Mouse (Mus musculus): ENCODE results near the gene Olfr273.
"Not testable (repeated sequence)": the region's sequence is repeated elsewhere in the genome, so short reads cannot be mapped to it uniquely, and the experiment has no call there.

Gene Olfr273

DNA sequence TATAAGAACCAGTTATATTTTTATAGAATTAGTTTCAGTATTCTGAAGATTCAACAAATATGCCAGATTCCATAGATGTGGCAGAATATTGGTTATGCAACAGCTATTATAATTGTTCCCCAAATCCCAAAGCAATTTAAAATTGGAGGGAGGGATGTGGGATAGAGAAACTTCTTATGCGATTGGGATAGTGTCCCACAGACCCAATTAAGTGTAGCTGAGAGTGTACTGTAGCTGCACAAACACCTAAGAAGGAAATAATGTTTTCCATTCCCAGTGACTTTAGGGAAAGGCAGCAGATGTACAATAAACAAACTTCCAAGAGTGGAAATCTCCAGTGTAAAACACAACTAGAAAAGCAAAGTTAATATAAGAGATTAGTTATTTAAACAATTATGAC lies at the start of gene Olfr273:
TSS of gene Olfr273 (minus strand) at position 101 of the 400 bp plus-strand sequence.
- no peak for DNase-seq (ENCODE audit: low read depth)

- DNase-seq (ENCODE audit: low read depth), result no peak
Measured at GRCm38 (mm10) chr4:52864156-52864555, 5.1 kb upstream of the Olfr273 start.

DNA sequence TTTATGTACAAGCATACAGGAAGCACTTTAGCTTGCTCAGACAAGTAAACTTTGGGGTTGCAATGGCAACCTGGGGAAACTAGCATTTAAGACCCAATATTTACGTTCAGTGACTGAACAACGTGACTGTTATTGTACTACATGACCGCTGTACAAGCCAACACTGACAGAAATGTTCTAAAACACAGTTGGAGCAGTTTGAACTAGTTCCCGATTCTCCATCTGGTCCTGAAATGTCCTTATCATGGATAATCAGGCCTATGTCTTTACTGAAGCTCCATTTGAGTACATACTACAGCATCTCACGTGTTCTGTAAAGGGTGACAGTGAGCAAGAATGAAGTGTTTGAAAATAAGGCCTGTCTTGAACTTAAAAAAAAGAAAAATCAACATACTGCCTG lies 9.4 kb downstream of the Olfr273 start:
- DNase-seq (ENCODE audit: low read depth), result no peak

DNA sequence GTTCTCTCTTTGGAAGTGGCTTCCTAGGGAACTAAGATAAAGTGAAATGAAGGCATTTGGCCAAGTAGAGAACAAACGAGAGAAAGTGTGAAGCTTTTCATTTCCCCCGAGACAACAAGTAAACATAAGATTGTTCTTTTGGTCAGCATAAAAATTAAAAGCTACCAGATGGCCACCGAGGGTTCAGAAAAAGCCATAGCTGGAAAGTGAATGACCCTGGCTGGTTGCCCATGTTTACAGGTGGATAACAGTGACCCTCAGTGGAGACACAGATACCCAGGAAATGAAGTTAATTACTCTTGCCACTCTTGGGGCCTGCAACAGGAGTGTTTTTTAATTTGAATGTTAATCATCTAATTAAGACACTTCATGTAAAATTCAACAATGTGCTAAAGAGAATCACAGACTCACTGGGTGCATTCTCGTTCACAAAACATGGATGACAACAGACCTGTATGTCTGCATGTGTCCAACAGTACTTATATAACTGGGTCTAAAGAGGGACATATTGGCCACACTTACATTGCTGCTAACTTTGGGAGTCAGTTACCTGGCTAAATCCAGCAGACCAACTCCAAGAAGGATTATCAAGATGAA lies 9.9 kb downstream of the Olfr273 start:
- DNase-seq (ENCODE audit: low read depth), result no peak

- DNase-seq (ENCODE audit: low read depth), result not testable (repeated sequence)
Measured at GRCm38 (mm10) chr4:52845411-52845810, 13.6 kb downstream of the Olfr273 start.

GRCm38 (mm10) chr4:52821375-52821774 lies 37.7 kb downstream of the Olfr273 start:
- DNase-seq (ENCODE audit: low read depth), result no peak

- no peak for DNase-seq (ENCODE audit: low read depth)
Measured at GRCm38 (mm10) chr4:52814304-52814703, 44.7 kb downstream of the Olfr273 start, which contains the start of gene Olfr275. TSS of gene Olfr275 (plus strand) at chr4:52814604.

- DNase-seq (ENCODE audit: low read depth), result no peak
Measured at GRCm38 (mm10) chr4:52811871-52812270, 47.2 kb downstream of the Olfr273 start.

Data from naive thymus-derived CD4-positive, alpha-beta T cell, adult 2 months (primary cell).